ENCODE assay signal across 13 mouse cellular contexts in genomic region chr12:56519738-56520191, GRCm38 (mm10). TPM values are rescaled to one million over a fixed set of nuclear protein-coding genes. Genes with fewer than 3 reads are reported as not detected.
DNase-seq lines count a peak whose midpoint lies in the region; ATAC-seq and TF ChIP-seq lines count a peak whose summit lies in the region.
"Had no signal": no experiment of that assay in that cellular context is flagged by ENCODE, and none has a peak within 500 bp of the region (broad histone marks: within the 10 kb centered on the region; RNA-seq: fewer than 3 reads in every experiment).

No protein-coding gene starts in this region.

- TF ChIP-seq CTCF in E14TG2a.4 (conservative IDR thresholded peaks at IDR 0.05; ENCODE audit: low read length) = no peak

- ATAC-seq in heart, embryonic 14.5 days (ENCODE audit: insufficient number of reproducible peaks, insufficient read depth, low FRiP score, low read depth) = no peak
- no peak for ATAC-seq in limb, embryonic 12.5 days (ENCODE audit: insufficient number of reproducible peaks, insufficient read depth, low FRiP score, low TSS enrichment, low read depth)

- DNase-seq in heart, postnatal 14 days = no peak
- peak; percentile 41 for DNase-seq in forebrain, embryonic 10.5 days (ENCODE audit: extremely low spot score, low spot score)
- no peak for DNase-seq in urinary bladder, postnatal 14 days (ENCODE audit: low spot score)
- no peak for DNase-seq in layer of hippocampus, adult 9-11 months
- no peak for DNase-seq in thymus, postnatal 4 days
- DNase-seq: cerebellum, adult 9-10 months; kidney, postnatal 36 days; left cerebral cortex, postnatal 4 days; right cerebral cortex, postnatal 4 days; thymus, postnatal 14 days had no signal

- intact Hi-C loops in heart, postnatal 14 days (cut with DNase I) = loop anchor here (10.0 kb wide), 2 partner anchors 165 to 1025 kb away; partner anchors contain the start of gene Foxa1

- under 1% methylated on average over 30 of the region's 30 CpGs for WGBS in heart, embryonic 14.5 days
- under 1% methylated on average over 30 of the region's 30 CpGs for WGBS in forebrain, embryonic 10.5 days
- 1% methylated on average over 30 of the region's 30 CpGs for WGBS in limb, embryonic 12.5 days

- H3K9me3 ChIP-seq in heart, embryonic 14.5 days (ENCODE audit: control insufficient read depth, low read length) = no peaks in the 10 kb centered on the region
- peaks cover 9% of the 10 kb centered on the region for H3K9me3 ChIP-seq in E14TG2a.4 (ENCODE audit: low read length)
- H3K9me3 ChIP-seq in forebrain, embryonic 10.5 days = no peaks in the 10 kb centered on the region
- H3K9me3 ChIP-seq in limb, embryonic 12.5 days = no peaks in the 10 kb centered on the region

- peaks cover 0 to 2% of the 10 kb centered on the region in 2 experiments; a peak in 1 of 4 replicates for H3K4me1 ChIP-seq in heart, embryonic 14.5 days (ENCODE audit: control insufficient read depth in 2 of 2, insufficient read depth in 2 of 2, low read length in 2 of 2)
- H3K4me1 ChIP-seq in E14TG2a.4 (replicated peaks; ENCODE audit: low read depth, low read length) = peaks cover 39% of the 10 kb centered on the region
- H3K4me1 ChIP-seq in forebrain, embryonic 10.5 days = peaks cover 27% of the 10 kb centered on the region
- H3K4me1 ChIP-seq in limb, embryonic 12.5 days (replicated peaks) = no peaks in the 10 kb centered on the region; the same call in 1 of the 2 replicates

- no peaks in the 10 kb centered on the region for H3K36me3 ChIP-seq in heart, embryonic 14.5 days (ENCODE audit: control insufficient read depth, insufficient read depth, low read length)
- no peaks in the 10 kb centered on the region for H3K36me3 ChIP-seq in E14TG2a.4 (ENCODE audit: insufficient read depth, low read length)
- H3K36me3 ChIP-seq in forebrain, embryonic 10.5 days (replicated peaks) = no peaks in the 10 kb centered on the region
- H3K36me3 ChIP-seq in limb, embryonic 12.5 days = no peaks in the 10 kb centered on the region

- H3K4me3 ChIP-seq in heart, embryonic 14.5 days (ENCODE audit: control insufficient read depth in 1 of 2, insufficient read depth in 1 of 2, low read depth in 1 of 2, low read length in 2 of 2) = peak overlapping the region in 1 of 2 experiments; percentile 16; a peak in 2 of 4 replicates
- peak overlapping the region; percentile 72 for H3K4me3 ChIP-seq in E14TG2a.4 (replicated peaks; ENCODE audit: low read length)
- H3K4me3 ChIP-seq in forebrain, embryonic 10.5 days = peak overlapping the region; percentile 43
- H3K4me3 ChIP-seq in limb, embryonic 12.5 days (replicated peaks) = peak overlapping the region; percentile 18; the same call in 1 of the 2 replicates

- no peak overlapping the region for H3K27ac ChIP-seq in heart, embryonic 14.5 days (replicated peaks in 1 of 2; ENCODE audit: control insufficient read depth in 1 of 2, insufficient read depth in 1 of 2, low read depth in 2 of 2, low read length in 2 of 2)
- peak overlapping the region; percentile 81 for H3K27ac ChIP-seq in forebrain, embryonic 10.5 days
- no peak overlapping the region for H3K27ac ChIP-seq in limb, embryonic 12.5 days

- no peak overlapping the region for H3K9ac ChIP-seq in heart, embryonic 14.5 days (ENCODE audit: low read length)
- no peak overlapping the region for H3K9ac ChIP-seq in limb, embryonic 12.5 days (replicated peaks)

- peaks cover 78% of the 10 kb centered on the region for H3K27me3 ChIP-seq in heart, embryonic 14.5 days (ENCODE audit: control insufficient read depth, insufficient read depth, low read length)
- peaks cover 83% of the 10 kb centered on the region for H3K27me3 ChIP-seq in E14TG2a.4 (ENCODE audit: insufficient read depth, low read length)
- peaks cover 100% of the 10 kb centered on the region for H3K27me3 ChIP-seq in forebrain, embryonic 10.5 days (ENCODE audit: poor library complexity, severe bottlenecking)
- H3K27me3 ChIP-seq in limb, embryonic 12.5 days = peaks cover 84% of the 10 kb centered on the region

- H3K4me2 ChIP-seq in heart, embryonic 14.5 days (ENCODE audit: low read length) = peak overlapping the region; percentile 31
- H3K4me2 ChIP-seq in limb, embryonic 12.5 days = peak overlapping the region; percentile 40

RNA-seq across cellular contexts. Expression of gene Nkx2-1, which starts 16.9 kb away (rescaled TPM):
- polyA plus RNA-seq in heart, embryonic 14.5 days (2014; fragmentation: Nextera tagmentation; extraction: Ambion mirVana) = 0.08 TPM in 1 of 2 replicates, not detected in the other
- total RNA-seq in heart, postnatal 14 days (2021) = under 1 TPM in 1 of 2 experiments, not detected in 1; 0.19 TPM
- polyA plus RNA-seq in forebrain, embryonic 10.5 days (2016; fragmentation: Nextera tagmentation; extraction: Ambion mirVana) = 12.0 and 14.3 TPM in 2 replicates
- polyA plus RNA-seq in limb, embryonic 12.5 days (2016; fragmentation: Nextera tagmentation; extraction: Ambion mirVana) = not detected in 2 replicates

Comparison
In these comparisons a context has a peak if more than half of its experiments do, and no peak if none do; other contexts are left out.
1. RNA of gene Nkx2-1, which starts 16.9 kb away (polyA plus RNA-seq): 12.0 to 14.3 TPM in forebrain, embryonic 10.5 days; 0.08 TPM in heart, embryonic 14.5 days and not detected in limb, embryonic 12.5 days; every median in the first group is over 10 times any median in the second.